Mouse (Mus musculus) embryonic facial prominence, embryonic 11.5 days (tissue): ENCODE data around the gene Sgo2a. TPM values are rescaled to one million over a fixed set of nuclear protein-coding genes. Genes with fewer than 3 reads are reported as not detected.

Experiments used
- ATAC-seq: fragments of 200-750 bp; cut with Nextera tagmentation; replicated peaks from 2 replicates; pipeline ENCODE4 v1.8.0; 2017; ENCODE audit warnings: low read depth; ENCODE audit not compliant: insufficient number of reproducible peaks, low FRiP score, low TSS enrichment
- DNase-seq: peaks from one replicate; pipeline ENCODE4 v3.0.0-alpha.2; 2015; ENCODE audit warnings: low spot score
- H3K27ac ChIP-seq: fragments of 300-500 bp; sonication (generic); replicated peaks from 2 replicates; pipeline ENCODE4 v1.5.1; 2014; ENCODE audit warnings: mild to moderate bottlenecking, low read depth, low read length, control low read depth
- H3K27me3 ChIP-seq: fragments of 300-500 bp; sonication (generic); 2 replicates; pipeline ENCODE4 v1.6.1; 2014; ENCODE audit warnings: mild to moderate bottlenecking, low read length, moderate library complexity, mixed read lengths; ENCODE audit not compliant: control insufficient read depth, insufficient read depth
- H3K36me3 ChIP-seq: fragments of 300-500 bp; sonication (generic); replicated peaks from 2 replicates; pipeline ENCODE4 v1.6.1; 2014; ENCODE audit warnings: low read depth, mild to moderate bottlenecking, low read length, moderate library complexity, mixed read lengths; ENCODE audit not compliant: control insufficient read depth, insufficient read depth
- H3K4me1 ChIP-seq: fragments of 300-500 bp; sonication (generic); 2 replicates; pipeline ENCODE4 v1.6.1; 2014; ENCODE audit warnings: low read length, mixed read lengths; ENCODE audit not compliant: control insufficient read depth, insufficient read depth
- H3K4me2 ChIP-seq: fragments of 300-500 bp; sonication (generic); 2 replicates; pipeline ENCODE4 v1.6.1; 2014; ENCODE audit warnings: low read depth, mild to moderate bottlenecking, control low read depth, low read length, moderate library complexity
- H3K4me3 ChIP-seq: fragments of 300-500 bp; sonication (generic); 2 replicates; pipeline ENCODE4 v1.5.1; 2014; ENCODE audit warnings: low read depth, low read length, control low read depth
- H3K9ac ChIP-seq: fragments of 300-500 bp; sonication (generic); replicated peaks from 2 replicates; pipeline ENCODE4 v1.6.1; 2014; ENCODE audit warnings: mild to moderate bottlenecking, control low read depth, low read length
- H3K9me3 ChIP-seq: fragments of 300-500 bp; sonication (generic); replicated peaks from 2 replicates; pipeline ENCODE4 v1.6.1; 2016; ENCODE audit warnings: mild to moderate bottlenecking, low read length, inconsistent platforms, mixed read lengths; ENCODE audit not compliant: control insufficient read depth
- WGBS: fragments of 180-500 bp; shearing (Covaris S2); extraction: QIAGEN DNeasy Blood & Tissue Kit; methylation state at CpG from one replicate; pipeline ENCODE4 v1.1.7; 2014; 5-methylcytosine and 5-hydroxymethylcytosine counted together
- polyA plus RNA-seq: library from polyadenylated mRNA; unstranded; fragments of >200 nt; fragmentation: Nextera tagmentation; extraction: Ambion mirVana; gene quantifications from 2 replicates; pipeline ENCODE4 v1.2.1, GENCODE M21; 2014

Sgo2a gene
- polyA plus RNA-seq, 1 experiment from 2014 or later, result 35.7 TPM

- H3K4me1 ChIP-seq, result no peaks in the 10 kb centered on the region
- H3K27ac ChIP-seq, result no peak overlapping the region
- DNase-seq (no peak), ATAC-seq (no peak)
- H3K9me3 ChIP-seq, result no peaks in the 10 kb centered on the region
- H3K4me2 ChIP-seq, result no peak overlapping the region
- H3K9ac ChIP-seq, result no peak overlapping the region
- no peaks in the 10 kb centered on the region for H3K36me3 ChIP-seq
- no peak overlapping the region for H3K4me3 ChIP-seq
- WGBS, result 63% methylated on average over 5 of the region's 5 CpGs
- H3K27me3 ChIP-seq, result no peaks in the 10 kb centered on the region
These were observed 49.8 kb downstream of the Sgo2a start for GRCm38 (mm10) chr1:58045546-58045945.

- no peak overlapping the region for H3K4me2 ChIP-seq
- no peaks in the 10 kb centered on the region for H3K36me3 ChIP-seq
- no peak overlapping the region for H3K27ac ChIP-seq
- no peaks in the 10 kb centered on the region for H3K4me1 ChIP-seq
- no peaks in the 10 kb centered on the region for H3K9me3 ChIP-seq
- WGBS, result 63% methylated on average over 3 of the region's 3 CpGs
- no peak overlapping the region for H3K4me3 ChIP-seq
- DNase-seq (no peak), ATAC-seq (no peak)
- H3K9ac ChIP-seq, result no peak overlapping the region
- H3K27me3 ChIP-seq, result no peaks in the 10 kb centered on the region
These were observed 51.0 kb downstream of the Sgo2a start for GRCm38 (mm10) chr1:58046721-58047290.

GRCm38 (mm10) chr1:58049126-58049525, 53.4 kb downstream of the Sgo2a start:
- H3K27me3 ChIP-seq, result no peaks in the 10 kb centered on the region
- H3K4me1 ChIP-seq, result no peaks in the 10 kb centered on the region
- DNase-seq (no peak), ATAC-seq (no peak)
- WGBS, result 85% methylated on average over 5 of the region's 5 CpGs
- no peak overlapping the region for H3K4me2 ChIP-seq
- no peaks in the 10 kb centered on the region for H3K36me3 ChIP-seq
- no peak overlapping the region for H3K27ac ChIP-seq
- H3K9me3 ChIP-seq, result no peaks in the 10 kb centered on the region
- H3K9ac ChIP-seq, result no peak overlapping the region
- H3K4me3 ChIP-seq, result no peak overlapping the region

GRCm38 (mm10) chr1:58055598-58055997, 59.8 kb downstream of the Sgo2a start:
- Histone ChIP-seq H3K27me3 (no peaks in the 10 kb centered on the region), H3K27ac (no peak overlapping the region), H3K9me3 (no peaks in the 10 kb centered on the region), H3K36me3 (no peaks in the 10 kb centered on the region), H3K4me2 (no peak overlapping the region), H3K4me1 (no peaks in the 10 kb centered on the region), H3K9ac (no peak overlapping the region), H3K4me3 (no peak overlapping the region)
- WGBS, result 89% methylated on average over 11 of the region's 11 CpGs
- ATAC-seq (no peak), DNase-seq (no peak)

GRCm38 (mm10) chr1:58056074-58056807, 60.5 kb downstream of the Sgo2a start:
- ATAC-seq (0 out of 2 replicates have a peak, but pooled peaks have one; percentile 23), DNase-seq (no peak)
- H3K9ac ChIP-seq, result no peak overlapping the region
- H3K27ac ChIP-seq, result no peak overlapping the region
- H3K9me3 ChIP-seq, result no peaks in the 10 kb centered on the region
- H3K4me3 ChIP-seq, result no peak overlapping the region
- H3K27me3 ChIP-seq, result no peaks in the 10 kb centered on the region
- H3K4me2 ChIP-seq, result no peak overlapping the region
- H3K36me3 ChIP-seq, result no peaks in the 10 kb centered on the region
- 80% methylated on average over 13 of the region's 13 CpGs for WGBS
- H3K4me1 ChIP-seq, result no peaks in the 10 kb centered on the region

- Histone ChIP-seq H3K4me2 (no peak overlapping the region), H3K4me3 (no peak overlapping the region), H3K36me3 (no peaks in the 10 kb centered on the region), H3K27ac (no peak overlapping the region), H3K9ac (no peak overlapping the region), H3K4me1 (no peaks in the 10 kb centered on the region), H3K9me3 (no peaks in the 10 kb centered on the region), H3K27me3 (no peaks in the 10 kb centered on the region)
- 78% methylated on average over 11 of the region's 11 CpGs for WGBS
- DNase-seq, result peak; percentile 4
- ATAC-seq, result no peak
These were observed 61.2 kb downstream of the Sgo2a start for GRCm38 (mm10) chr1:58056939-58057338.

- no peaks in the 10 kb centered on the region for H3K9me3 ChIP-seq
- WGBS, result 89% methylated on average over 4 of the region's 4 CpGs
- H3K27ac ChIP-seq, result no peak overlapping the region
- no peak for DNase-seq
- H3K36me3 ChIP-seq, result no peaks in the 10 kb centered on the region
- H3K4me1 ChIP-seq, result no peaks in the 10 kb centered on the region
- H3K27me3 ChIP-seq, result no peaks in the 10 kb centered on the region
- no peak overlapping the region for H3K4me2 ChIP-seq
- ATAC-seq, result no peak
- H3K4me3 ChIP-seq, result no peak overlapping the region
- no peak overlapping the region for H3K9ac ChIP-seq
These were observed 63.1 kb downstream of the Sgo2a start for GRCm38 (mm10) chr1:58058846-58059245.

- WGBS, result 88% methylated on average over 7 of the region's 7 CpGs
- no peak overlapping the region for H3K4me2 ChIP-seq
These were observed 66.4 kb downstream of the Sgo2a start for GRCm38 (mm10) chr1:58062131-58062530.

More at GRCm38 (mm10) chr1:58062131-58062530, 66.4 kb downstream of the Sgo2a start:
- Histone ChIP-seq H3K9ac (no peak overlapping the region), H3K9me3 (no peaks in the 10 kb centered on the region), H3K27ac (no peak overlapping the region), H3K36me3 (no peaks in the 10 kb centered on the region), H3K4me3 (no peak overlapping the region), H3K4me1 (no peaks in the 10 kb centered on the region), H3K27me3 (no peaks in the 10 kb centered on the region)
- ATAC-seq (no peak), DNase-seq (no peak)
